Mouse (Mus musculus) adrenal gland, postnatal 4 days (tissue): ENCODE data around the gene Usp7. TPM values are rescaled to one million over a fixed set of nuclear protein-coding genes. Genes with fewer than 3 reads are reported as not detected.
A peak's percentile ranks its signal among the peaks of the same experiment; 100 is the strongest.

Experiments
- DNase-seq, 2 experiments: peaks; one replicate each; pipeline ENCODE4 v3.0.0; 2021 to 2022; ENCODE audit warnings: low spot score in 2 of 2, mixed read lengths in 2 of 2
- long read RNA-seq, 2 experiments: library from polyadenylated mRNA; stranded (forward); transcript quantifications; one replicate each; pipeline ENCODE4 v2.0.0; 2021
- total RNA-seq, 2 experiments: library from RNA; stranded (reverse); gene quantifications; 2 replicates each; pipeline ENCODE4 v1.2.3; 2021

Usp7 gene
- total RNA-seq: 100 to 1,000 TPM; 142 to 178 TPM
- long read RNA-seq, experiment 1, full-length matches to known transcripts: 1 of 8 reads
- long read RNA-seq, experiment 1, partial matches to known transcripts: 3 of 8 reads
- long read RNA-seq, experiment 1, other reads (novel, unspliced or antisense): 4 of 8 reads
- long read RNA-seq, experiment 2, full-length matches to known transcripts: 9 of 48 reads
- long read RNA-seq, experiment 2, partial matches to known transcripts: 28 of 48 reads
- long read RNA-seq, experiment 2, other reads (novel, unspliced or antisense): 11 of 48 reads

- no peak for DNase-seq
These were observed at the start of gene Usp7 for GRCm38 (mm10) chr16:8791949-8792557. Gene Usp7 (minus strand): TSS chr16:8792308.

GRCm38 (mm10) chr16:8840557-8840956 is 48.4 kb upstream of the Usp7 start:
- DNase-seq: no peak

GRCm38 (mm10) chr16:8838921-8839320 is 46.8 kb upstream of the Usp7 start:
- no peak for DNase-seq

- DNase-seq: no peak
These were observed 45.5 kb upstream of the Usp7 start for GRCm38 (mm10) chr16:8837595-8837994.

GRCm38 (mm10) chr16:8836876-8837275 is 44.8 kb upstream of the Usp7 start:
- no peak for DNase-seq

- no peak for DNase-seq
These were observed 39.1 kb upstream of the Usp7 start for GRCm38 (mm10) chr16:8831241-8831640.

- peak; percentile 54 to 58 for DNase-seq
These were observed 38.5 kb upstream of the Usp7 start for GRCm38 (mm10) chr16:8830431-8831211.

- peak; percentile 89 to 95 for DNase-seq
These were observed 37.7 kb upstream of the Usp7 start, which contains the start of gene 1810013L24Rik for GRCm38 (mm10) chr16:8829564-8830359. Gene 1810013L24Rik (plus strand): TSS chr16:8830100.

- peak in 1 of 2 experiments; percentile 27 for DNase-seq
These were observed 36.8 kb upstream of the Usp7 start for GRCm38 (mm10) chr16:8828636-8829563.

- no peak for DNase-seq
These were observed 35.3 kb upstream of the Usp7 start for GRCm38 (mm10) chr16:8827366-8827765.

GRCm38 (mm10) chr16:8823661-8824060 is 31.6 kb upstream of the Usp7 start:
- no peak for DNase-seq

- DNase-seq: no peak
These were observed 30.5 kb upstream of the Usp7 start for GRCm38 (mm10) chr16:8822586-8822985.

GRCm38 (mm10) chr16:8821429-8821828 is 29.3 kb upstream of the Usp7 start:
- no peak for DNase-seq

GRCm38 (mm10) chr16:8817872-8818271 is 25.8 kb upstream of the Usp7 start:
- no peak for DNase-seq

GRCm38 (mm10) chr16:8810399-8811127 is 18.5 kb upstream of the Usp7 start:
- peak in 1 of 2 experiments; percentile 15 for DNase-seq

GRCm38 (mm10) chr16:8806703-8807102 is 14.6 kb upstream of the Usp7 start:
- DNase-seq: no peak

GRCm38 (mm10) chr16:8795906-8796305 is 3.8 kb upstream of the Usp7 start:
- DNase-seq: no peak

GRCm38 (mm10) chr16:8794952-8795351 is 2.8 kb upstream of the Usp7 start:
- no peak for DNase-seq

GRCm38 (mm10) chr16:8790886-8791285 is 1.2 kb downstream of the Usp7 start:
- no peak for DNase-seq
